Mouse (Mus musculus) lung, postnatal 0 days (tissue): ENCODE results near the gene Slc34a3. TPM values are rescaled to one million over a fixed set of nuclear protein-coding genes. Genes with fewer than 3 reads are reported as not detected.

Experiments used
- ATAC-seq: fragments of 200-750 bp; cut with Nextera tagmentation; 2 replicates; pipeline ENCODE4 v1.8.0; 2017; ENCODE audit warnings: moderate library complexity
- DNase-seq: peaks from one replicate; pipeline ENCODE4 v3.0.0-alpha.2; 2016; ENCODE audit warnings: low spot score
- H3K27ac ChIP-seq: fragments of 300-500 bp; sonication (generic); 2 replicates; pipeline ENCODE4 v1.5.1; 2014; ENCODE audit warnings: antibody characterized with exemption, mild to moderate bottlenecking, low read length, mixed read lengths
- H3K27me3 ChIP-seq: fragments of 300-500 bp; sonication (generic); replicated peaks from 2 replicates; pipeline ENCODE4 v1.6.1; 2014; ENCODE audit warnings: low read length, mixed read lengths; ENCODE audit not compliant: insufficient read depth
- H3K36me3 ChIP-seq: fragments of 300-500 bp; sonication (generic); 2 replicates; pipeline ENCODE4 v1.6.1; 2014; ENCODE audit warnings: low read length, mixed read lengths; ENCODE audit not compliant: insufficient read depth
- H3K4me1 ChIP-seq: fragments of 300-500 bp; sonication (generic); 2 replicates; pipeline ENCODE4 v1.6.1; 2014; ENCODE audit warnings: antibody characterized with exemption, low read depth, low read length, mixed read lengths; ENCODE audit not compliant: insufficient read depth
- H3K4me2 ChIP-seq: fragments of 300-500 bp; sonication (generic); replicated peaks from 2 replicates; pipeline ENCODE4 v1.6.1; 2014; ENCODE audit warnings: low read depth, mild to moderate bottlenecking, low read length, moderate library complexity, mixed read lengths
- H3K4me3 ChIP-seq: fragments of 300-500 bp; sonication (generic); 2 replicates; pipeline ENCODE4 v1.5.1; 2014; ENCODE audit warnings: low read depth, low read length
- H3K9ac ChIP-seq: fragments of 300-500 bp; sonication (generic); replicated peaks from 2 replicates; pipeline ENCODE4 v1.6.1; 2014; ENCODE audit warnings: low read depth, mild to moderate bottlenecking
- H3K9me3 ChIP-seq: fragments of 300-500 bp; sonication (generic); 2 replicates; pipeline ENCODE4 v1.6.1; 2016; ENCODE audit warnings: low read length, mixed read lengths
- CTCF ChIP-seq: IDR thresholded peaks from 2 replicates; pipeline ENCODE4 v1.5.1; 2016; ENCODE audit warnings: antibody characterized with exemption, mild to moderate bottlenecking
- EP300 ChIP-seq: IDR thresholded peaks from 2 replicates; pipeline ENCODE4 v1.6.1; 2016; ENCODE audit warnings: antibody characterized with exemption, mild to moderate bottlenecking, control low read depth
- WGBS: fragments of 180-500 bp; shearing (Covaris S2); extraction: QIAGEN DNeasy Blood & Tissue Kit; methylation state at CpG from one replicate; pipeline ENCODE4 v1.1.7; 2014; 5-methylcytosine and 5-hydroxymethylcytosine counted together
- polyA plus RNA-seq: library from polyadenylated mRNA; unstranded; fragments of >200 nt; fragmentation: Nextera tagmentation; extraction: Ambion mirVana; gene quantifications from 2 replicates; pipeline ENCODE4 v1.2.1, GENCODE M21; 2015

Gene Slc34a3
- not detected in 2 replicates for polyA plus RNA-seq

- Histone ChIP-seq H3K36me3 (no peaks in the 10 kb centered on the region), H3K9ac (no peak within 1 kb of the TSS), H3K9me3 (no peaks in the 10 kb centered on the region), H3K27me3 (no peaks in the 10 kb centered on the region; the same call in 1 of the 2 replicates), H3K4me1 (no peaks in the 10 kb centered on the region), H3K4me3 (no peak within 1 kb of the TSS), H3K4me2 (no peak within 1 kb of the TSS), H3K27ac (no peak within 1 kb of the TSS)
- WGBS: 46% methylated on average over 3 of the region's 3 CpGs
- TF ChIP-seq CTCF (no peak), EP300 (no peak)
- DNase-seq (no peak), ATAC-seq (no peak)
These were observed at the start of gene Slc34a3 for GRCm38 (mm10) chr2:25234050-25234449. Slc34a3 (minus strand) TSS chr2:25234364.

GRCm38 (mm10) chr2:25278928-25279882 lies 45.0 kb upstream of the Slc34a3 start:
- H3K4me1 ChIP-seq: no peaks in the 10 kb centered on the region
- TF ChIP-seq EP300 (no peak), CTCF (peak; percentile 94)
- 64% methylated on average over 13 of the region's 13 CpGs for WGBS
- peak; percentile 90 for DNase-seq
- no peak overlapping the region for H3K27ac ChIP-seq
- H3K9ac ChIP-seq: no peak overlapping the region
- no peaks in the 10 kb centered on the region for H3K9me3 ChIP-seq
- peaks cover 57% of the 10 kb centered on the region for H3K36me3 ChIP-seq
- no peak overlapping the region for H3K4me2 ChIP-seq
- H3K27me3 ChIP-seq: no peaks in the 10 kb centered on the region
- no peak overlapping the region for H3K4me3 ChIP-seq
- peak; percentile 80 for ATAC-seq

DNA sequence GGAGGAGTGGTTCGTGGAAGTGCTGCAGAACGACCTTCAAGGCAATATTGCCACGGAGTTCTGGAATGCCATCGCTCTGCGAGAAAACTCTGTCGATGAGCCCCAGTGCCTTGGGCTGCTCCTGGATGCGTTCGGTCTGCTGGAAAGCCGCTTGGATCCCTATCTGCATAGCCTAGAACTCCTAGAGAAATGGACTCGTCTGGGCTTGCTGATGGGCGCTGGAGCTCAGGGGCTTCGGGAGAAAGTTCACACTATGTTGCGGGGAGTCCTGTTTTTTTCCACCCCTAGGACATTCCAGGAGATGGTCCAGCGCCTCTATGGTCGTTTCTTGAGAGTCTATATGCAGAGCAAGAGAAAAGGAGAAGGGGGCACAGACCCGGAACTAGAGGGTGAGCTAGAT lies 38.8 kb upstream of the Slc34a3 start:
- peak overlapping the region; percentile 33; the same call in 1 of the 2 replicates for H3K27ac ChIP-seq
- 31% methylated on average over 16 of the region's 16 CpGs for WGBS
- peak overlapping the region; percentile 56 for H3K4me3 ChIP-seq
- H3K9ac ChIP-seq: peak overlapping the region; percentile 81
- peak overlapping the region; percentile 88 for H3K4me2 ChIP-seq
- peaks cover 21% of the 10 kb centered on the region; the same call in 1 of the 2 replicates for H3K4me1 ChIP-seq
- no peaks in the 10 kb centered on the region for H3K9me3 ChIP-seq
- no peak for ATAC-seq
- TF ChIP-seq EP300 (no peak), CTCF (no peak)
- H3K36me3 ChIP-seq: peaks cover 20% of the 10 kb centered on the region; the same call in 1 of the 2 replicates
- no peaks in the 10 kb centered on the region for H3K27me3 ChIP-seq
- no peak for DNase-seq

DNA sequence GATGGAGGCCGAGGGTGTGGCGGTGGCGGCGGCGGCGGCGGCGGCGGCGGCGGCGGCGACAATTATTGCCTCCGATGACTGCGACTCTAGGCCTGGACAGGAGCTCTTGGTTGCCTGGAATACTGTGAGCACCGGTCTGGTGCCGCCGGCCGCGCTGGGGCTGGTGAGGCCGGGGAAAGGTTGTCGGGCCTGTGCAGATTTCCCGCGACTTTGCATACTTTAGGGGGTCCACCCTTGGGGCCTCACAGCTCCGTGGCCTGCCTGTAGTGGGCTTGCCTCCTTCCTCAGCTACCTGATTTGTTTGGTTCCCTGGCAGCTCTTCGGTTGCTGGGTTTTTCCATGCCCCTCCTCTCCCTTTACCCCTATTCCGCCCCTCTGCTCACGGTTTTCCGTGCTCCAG lies 38.4 kb upstream of the Slc34a3 start:
- ATAC-seq: peak; percentile 26
- Histone ChIP-seq H3K9me3 (no peaks in the 10 kb centered on the region), H3K4me3 (peak overlapping the region; percentile 56), H3K9ac (peak overlapping the region; percentile 81), H3K27me3 (no peaks in the 10 kb centered on the region), H3K36me3 (peaks cover 15% of the 10 kb centered on the region; the same call in 1 of the 2 replicates), H3K4me2 (peak overlapping the region; percentile 88), H3K27ac (peak overlapping the region; percentile 33; the same call in 1 of the 2 replicates), H3K4me1 (peaks cover 21% of the 10 kb centered on the region; the same call in 1 of the 2 replicates)
- 1% methylated on average over 24 of the region's 29 CpGs for WGBS
- TF ChIP-seq CTCF (no peak), EP300 (no peak)
- no peak for DNase-seq

DNA sequence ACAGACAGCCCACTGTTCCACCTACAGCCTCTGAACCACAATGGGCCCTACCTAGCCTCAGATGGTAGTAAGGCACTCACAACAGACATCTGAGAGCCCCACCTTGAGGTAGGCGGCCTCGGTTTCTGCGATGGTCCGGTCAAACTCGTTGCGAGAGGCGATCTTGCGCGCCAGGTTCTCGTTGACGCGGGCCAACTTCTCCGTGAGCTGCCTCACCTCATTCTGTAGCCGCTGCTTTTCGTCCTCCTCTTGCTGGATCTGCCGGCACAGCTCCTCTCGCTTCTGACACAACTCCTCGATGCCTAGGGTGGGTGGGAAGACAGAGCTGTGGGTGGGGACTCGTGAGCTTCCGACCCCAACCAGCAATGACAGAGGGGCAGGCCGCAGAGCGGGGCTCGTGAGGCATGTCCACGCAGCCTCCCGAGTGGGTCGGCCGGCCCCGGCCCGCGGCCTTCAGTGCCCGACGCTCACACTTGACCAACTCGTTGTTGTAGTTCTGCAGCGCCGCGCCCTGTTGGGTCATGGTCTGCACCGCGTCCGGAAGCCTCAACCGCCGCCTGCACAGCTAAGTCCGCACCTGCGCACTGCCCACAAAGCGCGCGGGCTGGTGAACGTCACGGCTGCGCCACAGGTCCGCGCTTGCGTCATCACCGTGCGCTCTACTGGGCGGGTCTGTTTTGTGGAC lies 37.8 kb upstream of the Slc34a3 start, which contains the start of the genes Ssna1 and Anapc2:
Gene Ssna1, minus strand, starts transcription at position 612 of the 685 bp plus-strand sequence.
Gene Anapc2, plus strand, starts transcription at position 652 of the 685 bp plus-strand sequence.
- H3K9me3 ChIP-seq: no peaks in the 10 kb centered on the region
- H3K27me3 ChIP-seq: no peaks in the 10 kb centered on the region
- peak within 1 kb of the TSS; percentile 81 for H3K9ac ChIP-seq
- WGBS: 0% methylated on average over 54 of the region's 55 CpGs
- peak within 1 kb of the TSS; percentile 56 for H3K4me3 ChIP-seq
- peaks cover 21% of the 10 kb centered on the region; the same call in 1 of the 2 replicates for H3K4me1 ChIP-seq
- H3K27ac ChIP-seq: peak within 1 kb of the TSS; percentile 93
- TF ChIP-seq CTCF (peak; percentile 68), EP300 (no peak)
- peaks cover 14% of the 10 kb centered on the region; the same call in 1 of the 2 replicates for H3K36me3 ChIP-seq
- H3K4me2 ChIP-seq: peak within 1 kb of the TSS; percentile 88
- ATAC-seq: peak; percentile 99
- DNase-seq: peak; percentile 98
